ENCODE assay signal across 9 mouse cellular contexts in genomic region chr9:65546413-65546695, GRCm38 (mm10). TPM values are rescaled to one million over a fixed set of nuclear protein-coding genes. Genes with fewer than 3 reads are reported as not detected.
A peak's percentile ranks its signal among the peaks of the same experiment; 100 is the strongest.
DNase-seq lines count a peak whose midpoint lies in the region; ATAC-seq lines count a peak whose summit lies in the region.
"Had no signal": no experiment of that assay in that cellular context is flagged by ENCODE, and none has a peak within 500 bp of the region (broad histone marks: within the 10 kb centered on the region; RNA-seq: fewer than 3 reads in every experiment).

No protein-coding gene starts in this region.

- H3K9me3 ChIP-seq in heart, embryonic 12.5 days (replicated peaks): no peaks in the 10 kb centered on the region
- H3K9me3 ChIP-seq in liver, embryonic 11.5 days (ENCODE audit: control insufficient read depth, low read length): no peaks in the 10 kb centered on the region

- 34% methylated on average over 4 of the region's 4 CpGs for WGBS in heart, embryonic 12.5 days
- WGBS in liver, embryonic 11.5 days: 39% methylated on average over 4 of the region's 4 CpGs

- H3K27me3 ChIP-seq in heart, embryonic 12.5 days (replicated peaks): no peaks in the 10 kb centered on the region
- no peaks in the 10 kb centered on the region for H3K27me3 ChIP-seq in liver, embryonic 11.5 days (replicated peaks; ENCODE audit: control insufficient read depth, insufficient read depth, low read length)

- no peak for DNase-seq in heart, adult 18-20 months
- DNase-seq in urinary bladder, postnatal 14 days (ENCODE audit: low spot score): peak; percentile 46
- DNase-seq in urinary bladder, postnatal 36 days (ENCODE audit: low spot score in 2 of 2): no peak
- DNase-seq in liver, embryonic 11.5 days (ENCODE audit: low spot score): no peak
- DNase-seq in frontal cortex, postnatal 10 days (ENCODE audit: low spot score in 2 of 2): no peak
- no peak for DNase-seq in left cerebral cortex, adult 18-20 months (ENCODE audit: low spot score in 2 of 2)
- no peak for DNase-seq in retina, postnatal 1 day
- DNase-seq: kidney, postnatal 14 days had no signal

- H3K4me2 ChIP-seq in heart, embryonic 12.5 days: no peak overlapping the region
- no peak overlapping the region for H3K4me2 ChIP-seq in liver, embryonic 11.5 days

- ATAC-seq in heart, embryonic 12.5 days (ENCODE audit: insufficient number of reproducible peaks, low FRiP score): no peak
- ATAC-seq in liver, embryonic 11.5 days (replicated peaks; ENCODE audit: low FRiP score): no peak

- H3K27ac ChIP-seq in heart, embryonic 12.5 days (ENCODE audit: poor library complexity, severe bottlenecking): peak overlapping the region; percentile 56
- H3K27ac ChIP-seq in liver, embryonic 11.5 days (ENCODE audit: low read depth, low read length): peak overlapping the region; percentile 62; the same call in 1 of the 2 replicates

- H3K36me3 ChIP-seq in heart, embryonic 12.5 days: no peaks in the 10 kb centered on the region
- H3K36me3 ChIP-seq in liver, embryonic 11.5 days (ENCODE audit: control insufficient read depth, insufficient read depth, low read length): no peaks in the 10 kb centered on the region

- H3K9ac ChIP-seq in heart, embryonic 12.5 days: peak overlapping the region; percentile 14; the same call in 1 of the 2 replicates
- no peak overlapping the region for H3K9ac ChIP-seq in liver, embryonic 11.5 days (ENCODE audit: low read depth, low read length)

- peaks cover 62% of the 10 kb centered on the region for H3K4me1 ChIP-seq in heart, embryonic 12.5 days (replicated peaks)
- H3K4me1 ChIP-seq in liver, embryonic 11.5 days (replicated peaks; ENCODE audit: control insufficient read depth, insufficient read depth, low read length): peaks cover 47% of the 10 kb centered on the region

- H3K4me3 ChIP-seq in heart, embryonic 12.5 days: no peak overlapping the region
- no peak overlapping the region for H3K4me3 ChIP-seq in liver, embryonic 11.5 days (ENCODE audit: low read depth, low read length)

RNA-seq across cellular contexts. Expression of gene Ankdd1a, which starts 26.4 kb away (rescaled TPM):
- polyA plus RNA-seq in heart, embryonic 12.5 days (2016; fragmentation: Nextera tagmentation; extraction: Ambion mirVana): not detected in 2 replicates
- not detected for total RNA-seq in heart, adult 18-20 months (2021)
- not detected in 2 replicates for polyA plus RNA-seq in liver, embryonic 11.5 days (2014; fragmentation: Nextera tagmentation; extraction: Ambion mirVana)
- 1 to 10 TPM; 2.3 to 3.7 TPM for total RNA-seq in left cerebral cortex, adult 18-20 months (2021)

RNA-seq across cellular contexts. Expression of gene Plekho2, which starts 33.5 kb away (rescaled TPM):
- 14.0 and 14.9 TPM in 2 replicates for polyA plus RNA-seq in heart, embryonic 12.5 days (2016; fragmentation: Nextera tagmentation; extraction: Ambion mirVana)
- 1 to 10 TPM; 8.8 to 9.3 TPM for total RNA-seq in heart, adult 18-20 months (2021)
- 29.5 and 30.3 TPM in 2 replicates for polyA plus RNA-seq in liver, embryonic 11.5 days (2014; fragmentation: Nextera tagmentation; extraction: Ambion mirVana)
- 10 to 100 TPM; 11.6 to 18.2 TPM for total RNA-seq in left cerebral cortex, adult 18-20 months (2021)

RNA-seq across cellular contexts. Expression of gene Pif1, which starts 40.6 kb away (rescaled TPM):
- polyA plus RNA-seq in heart, embryonic 12.5 days (2016; fragmentation: Nextera tagmentation; extraction: Ambion mirVana): 12.4 and 14.4 TPM in 2 replicates
- total RNA-seq in heart, adult 18-20 months (2021): not detected
- polyA plus RNA-seq in liver, embryonic 11.5 days (2014; fragmentation: Nextera tagmentation; extraction: Ambion mirVana): 16.4 and 18.0 TPM in 2 replicates
- total RNA-seq in left cerebral cortex, adult 18-20 months (2021): under 1 TPM; 0.45 to 0.46 TPM
